Mouse (Mus musculus) liver, embryonic 15.5 days (tissue): ENCODE results near the gene Tbrg4. TPM values are rescaled to one million over a fixed set of nuclear protein-coding genes. Genes with fewer than 3 reads are reported as not detected.
"Not testable (repeated sequence)": the region's sequence is repeated elsewhere in the genome, so short reads cannot be mapped to it uniquely, and the experiment has no call there.

ENCODE experiments used
- ATAC-seq: fragments of 200-750 bp; cut with Nextera tagmentation; 2 replicates; pipeline ENCODE4 v1.8.0; 2017; ENCODE audit warnings: moderate number of reproducible peaks, mild to moderate bottlenecking, moderate library complexity; ENCODE audit not compliant: insufficient read depth
- H3K27ac ChIP-seq: fragments of 300-500 bp; sonication (generic); replicated peaks from 2 replicates; pipeline ENCODE4 v1.5.1; 2015; ENCODE audit warnings: mild to moderate bottlenecking, inconsistent platforms
- H3K27me3 ChIP-seq: fragments of 300-500 bp; sonication (generic); 2 replicates; pipeline ENCODE4 v1.6.1; 2015; ENCODE audit warnings: mild to moderate bottlenecking, inconsistent platforms
- H3K36me3 ChIP-seq: fragments of 300-500 bp; sonication (generic); replicated peaks from 2 replicates; pipeline ENCODE4 v1.6.1; 2015; ENCODE audit warnings: moderate library complexity, mild to moderate bottlenecking, inconsistent platforms
- H3K4me1 ChIP-seq: fragments of 300-500 bp; sonication (generic); replicated peaks from 2 replicates; pipeline ENCODE4 v1.6.1; 2015; ENCODE audit warnings: inconsistent platforms
- H3K4me2 ChIP-seq: fragments of 300-500 bp; sonication (generic); 2 replicates; pipeline ENCODE4 v1.6.1; 2015; ENCODE audit warnings: moderate library complexity, mild to moderate bottlenecking, inconsistent platforms
- H3K4me3 ChIP-seq: fragments of 300-500 bp; sonication (generic); replicated peaks from 2 replicates; pipeline ENCODE4 v1.5.1; 2015; ENCODE audit warnings: mild to moderate bottlenecking, inconsistent platforms
- H3K9ac ChIP-seq: fragments of 300-500 bp; sonication (generic); 2 replicates; pipeline ENCODE4 v1.6.1; 2015; ENCODE audit warnings: moderate library complexity, mild to moderate bottlenecking, inconsistent platforms
- H3K9me3 ChIP-seq: fragments of 300-500 bp; sonication (generic); replicated peaks from 2 replicates; pipeline ENCODE4 v1.6.1; 2016; ENCODE audit warnings: inconsistent platforms
- WGBS: fragments of 180-500 bp; shearing (Covaris S2); methylation state at CpG from one replicate; pipeline ENCODE4 v1.1.7; 2015; ENCODE audit warnings: mixed read lengths; ENCODE audit not compliant: insufficient replicate concordance; 5-methylcytosine and 5-hydroxymethylcytosine counted together
- polyA plus RNA-seq: library from polyadenylated mRNA; unstranded; fragments of >200 nt; fragmentation: Nextera tagmentation; extraction: Ambion mirVana; gene quantifications from 2 replicates; pipeline ENCODE4 v1.2.1, GENCODE M21; 2015

Gene Tbrg4
- 31.0 and 33.3 TPM in 2 replicates for polyA plus RNA-seq

DNA sequence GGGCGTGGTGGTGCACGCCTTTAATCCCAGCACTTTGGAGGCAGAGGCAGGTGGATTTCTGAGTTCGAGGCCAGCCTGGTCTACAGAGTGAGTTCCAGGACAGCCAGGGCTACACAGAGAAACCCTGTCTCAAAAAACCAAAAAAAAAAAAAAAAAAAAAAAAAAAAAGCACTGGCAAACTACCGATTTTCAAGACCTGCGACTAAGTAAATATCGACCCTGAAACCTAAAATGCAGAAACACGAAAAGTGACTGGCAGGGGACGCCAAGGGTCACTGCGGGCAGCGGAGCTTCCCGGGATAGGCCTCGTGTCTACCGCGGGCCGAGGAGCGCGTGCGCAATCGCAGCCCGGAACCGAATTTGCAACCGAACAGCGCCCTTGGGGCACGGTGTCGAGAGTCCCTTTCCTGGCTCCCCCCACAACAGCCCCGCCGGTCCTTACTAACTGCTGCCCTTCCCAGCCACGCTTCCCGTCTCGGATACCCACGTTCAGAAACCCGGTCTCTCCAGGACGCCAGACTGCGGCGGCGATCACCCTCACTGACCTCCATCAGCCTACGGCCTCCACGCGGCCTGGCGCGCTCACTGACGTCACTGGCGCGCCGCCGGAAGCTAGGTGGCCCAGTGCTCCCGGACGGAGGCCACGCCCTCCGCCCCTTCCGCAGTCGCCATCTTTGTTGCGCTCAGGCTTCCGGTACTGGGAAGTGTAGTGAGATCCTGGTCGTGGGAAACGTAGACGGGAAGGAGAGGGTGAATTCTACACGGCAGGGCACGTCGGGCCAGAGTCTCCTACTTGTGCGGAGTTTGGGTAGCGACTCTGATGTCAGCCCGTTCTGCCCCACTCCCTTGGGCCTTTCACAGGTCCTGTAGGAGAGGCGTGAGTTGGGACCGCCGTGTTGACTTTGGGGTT lies at the start of gene Tbrg4:
Gene Tbrg4, minus strand, starts transcription at position 590 of the 910 bp plus-strand sequence.
- Histone ChIP-seq H3K9ac (peak within 1 kb of the TSS; percentile 71), H3K4me2 (peak within 1 kb of the TSS; percentile 88), H3K4me1 (peaks cover 61% of the 10 kb centered on the region), H3K27ac (peak within 1 kb of the TSS; percentile 91), H3K4me3 (peak within 1 kb of the TSS; percentile 88), H3K27me3 (no peaks in the 10 kb centered on the region), H3K36me3 (peaks cover 36% of the 10 kb centered on the region), H3K9me3 (no peaks in the 10 kb centered on the region)
- peak; percentile 89 for ATAC-seq
- under 1% methylated on average over 66 of the region's 66 CpGs for WGBS

DNA sequence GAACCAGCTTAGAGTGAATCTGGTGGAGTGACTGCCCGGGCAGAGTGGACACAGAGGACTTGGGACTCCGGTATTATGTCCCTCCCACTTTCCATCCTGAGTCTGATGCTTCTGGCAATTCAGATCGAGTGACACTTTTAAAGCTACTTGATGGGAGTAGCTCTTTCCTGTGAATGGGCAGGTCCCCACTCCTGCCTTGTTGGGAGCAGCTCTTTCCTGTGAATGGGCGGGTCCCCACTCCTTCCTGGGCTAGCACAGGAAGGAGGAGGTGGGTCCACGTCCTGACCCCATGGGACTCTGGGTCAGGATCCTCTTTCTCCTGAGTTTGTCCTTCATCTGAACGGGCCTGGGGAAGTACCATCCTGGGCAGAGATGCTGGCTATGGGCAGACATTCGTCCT lies 49.5 kb upstream of the Tbrg4 start:
- Histone ChIP-seq H3K36me3 (no peaks in the 10 kb centered on the region), H3K27ac (no peak overlapping the region), H3K27me3 (no peaks in the 10 kb centered on the region), H3K4me1 (peaks cover 7% of the 10 kb centered on the region; the same call in 1 of the 2 replicates), H3K4me2 (no peak overlapping the region), H3K9ac (no peak overlapping the region), H3K9me3 (no peaks in the 10 kb centered on the region), H3K4me3 (no peak overlapping the region)
- ATAC-seq = no peak
- whole genome bisulfite sequencing = 28% methylated on average over 7 of the region's 7 CpGs

DNA sequence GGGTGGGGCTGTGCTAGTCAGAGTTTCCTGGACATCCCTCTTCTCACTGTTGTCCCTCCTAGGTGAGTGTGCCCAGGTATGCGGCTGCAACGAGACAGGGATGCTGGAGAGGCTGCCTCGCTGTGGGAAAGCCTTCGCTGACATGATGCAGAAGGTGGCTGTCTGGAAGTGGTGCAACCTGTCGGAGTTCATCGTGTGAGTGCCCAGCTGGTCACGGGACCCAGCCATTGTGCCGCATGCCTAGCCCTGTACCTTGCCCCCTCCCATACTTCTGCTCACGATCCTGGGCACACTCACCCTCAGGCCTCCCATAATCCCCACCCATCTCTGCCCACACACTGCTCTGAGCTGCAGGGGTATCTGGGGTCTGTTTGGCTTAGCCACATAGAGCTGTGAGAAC lies 48.8 kb upstream of the Tbrg4 start:
- no peak overlapping the region for H3K4me3 ChIP-seq
- no peak overlapping the region for H3K4me2 ChIP-seq
- H3K27me3 ChIP-seq = no peaks in the 10 kb centered on the region
- WGBS = 70% methylated on average over 9 of the region's 9 CpGs
- no peak overlapping the region for H3K9ac ChIP-seq
- H3K9me3 ChIP-seq = no peaks in the 10 kb centered on the region
- H3K4me1 ChIP-seq = 0 out of 2 replicates have a peak, but pooled peaks cover under 1% of the 10 kb centered on the region
- no peak for ATAC-seq
- H3K27ac ChIP-seq = no peak overlapping the region
- H3K36me3 ChIP-seq = no peaks in the 10 kb centered on the region

- Histone ChIP-seq H3K9me3 (no peaks in the 10 kb centered on the region), H3K9ac (no peak overlapping the region), H3K4me1 (no peaks in the 10 kb centered on the region), H3K4me3 (no peak overlapping the region), H3K27me3 (no peaks in the 10 kb centered on the region), H3K27ac (no peak overlapping the region), H3K4me2 (no peak overlapping the region), H3K36me3 (no peaks in the 10 kb centered on the region)
- WGBS = 53% methylated on average over 4 of the region's 4 CpGs
- no peak for ATAC-seq
Observed at GRCm38 (mm10) chr11:6670826-6671225, 45.0 kb upstream of the Tbrg4 start.

- H3K4me3 ChIP-seq = no peak overlapping the region
- H3K4me1 ChIP-seq = no peaks in the 10 kb centered on the region
Observed at GRCm38 (mm10) chr11:6670044-6670443, 44.2 kb upstream of the Tbrg4 start.

DNA sequence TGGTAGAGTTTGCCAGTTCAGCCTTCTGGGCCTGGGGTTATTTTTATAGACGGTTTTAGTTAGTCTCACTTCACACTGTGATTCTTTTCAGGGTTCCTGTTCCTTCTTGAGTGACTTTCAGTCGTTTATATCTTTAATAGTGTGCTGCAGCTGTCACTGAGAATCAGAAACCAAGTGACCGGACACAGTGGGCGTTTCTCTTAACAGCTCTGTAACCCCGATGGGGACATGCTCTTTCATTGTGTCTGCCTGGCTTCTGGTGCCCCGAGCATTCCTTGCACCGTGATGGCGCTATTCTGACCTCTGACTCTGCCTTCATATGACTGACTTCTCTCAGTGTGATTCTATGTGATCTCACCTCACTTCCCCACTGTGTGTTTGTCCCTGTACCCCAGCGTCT lies 43.2 kb upstream of the Tbrg4 start:
- no peaks in the 10 kb centered on the region for H3K27me3 ChIP-seq
- no peaks in the 10 kb centered on the region for H3K4me1 ChIP-seq
- no peak overlapping the region for H3K27ac ChIP-seq
- WGBS = 57% methylated on average over 9 of the region's 9 CpGs
- H3K4me3 ChIP-seq = no peak overlapping the region
- H3K9me3 ChIP-seq = no peaks in the 10 kb centered on the region
- ATAC-seq = no peak
- H3K4me2 ChIP-seq = no peak overlapping the region
- no peaks in the 10 kb centered on the region for H3K36me3 ChIP-seq
- no peak overlapping the region for H3K9ac ChIP-seq

More at GRCm38 (mm10) chr11:6670044-6670443, 44.2 kb upstream of the Tbrg4 start:
- 40% methylated on average over 2 of the region's 2 CpGs for WGBS
- H3K36me3 ChIP-seq = no peaks in the 10 kb centered on the region
- H3K4me2 ChIP-seq = no peak overlapping the region
- no peaks in the 10 kb centered on the region for H3K27me3 ChIP-seq
- ATAC-seq = no peak
- H3K9ac ChIP-seq = no peak overlapping the region
- H3K27ac ChIP-seq = no peak overlapping the region
- H3K9me3 ChIP-seq = no peaks in the 10 kb centered on the region

DNA sequence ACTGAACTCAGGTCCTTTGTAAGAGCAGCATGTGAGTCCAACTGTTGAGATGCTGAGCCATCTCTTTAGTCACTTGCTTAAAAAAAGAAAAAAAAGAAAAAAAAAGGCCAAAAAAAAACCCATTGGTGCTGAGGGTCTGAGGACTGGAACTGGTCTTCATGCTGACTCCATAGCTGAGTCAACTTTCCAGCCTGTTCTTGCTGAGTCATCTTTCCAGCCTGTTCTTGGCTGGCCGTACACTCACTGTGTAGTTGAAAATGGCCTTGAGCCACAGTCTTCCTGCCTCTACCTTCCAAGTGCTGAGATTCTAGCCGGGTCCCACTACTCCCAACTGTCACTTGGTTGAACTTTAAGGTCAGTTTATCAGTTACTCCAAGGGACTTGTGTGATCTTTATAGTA lies 40.8 kb upstream of the Tbrg4 start:
- H3K9ac ChIP-seq = no peak overlapping the region
- H3K4me2 ChIP-seq = no peak overlapping the region
- H3K36me3 ChIP-seq = no peaks in the 10 kb centered on the region
- no peak overlapping the region for H3K4me3 ChIP-seq
- no peak overlapping the region for H3K27ac ChIP-seq
- no peaks in the 10 kb centered on the region for H3K27me3 ChIP-seq
- no peaks in the 10 kb centered on the region for H3K9me3 ChIP-seq
- H3K4me1 ChIP-seq = no peaks in the 10 kb centered on the region
- 53% methylated on average over 2 of the region's 2 CpGs for WGBS
- no peak for ATAC-seq

DNA sequence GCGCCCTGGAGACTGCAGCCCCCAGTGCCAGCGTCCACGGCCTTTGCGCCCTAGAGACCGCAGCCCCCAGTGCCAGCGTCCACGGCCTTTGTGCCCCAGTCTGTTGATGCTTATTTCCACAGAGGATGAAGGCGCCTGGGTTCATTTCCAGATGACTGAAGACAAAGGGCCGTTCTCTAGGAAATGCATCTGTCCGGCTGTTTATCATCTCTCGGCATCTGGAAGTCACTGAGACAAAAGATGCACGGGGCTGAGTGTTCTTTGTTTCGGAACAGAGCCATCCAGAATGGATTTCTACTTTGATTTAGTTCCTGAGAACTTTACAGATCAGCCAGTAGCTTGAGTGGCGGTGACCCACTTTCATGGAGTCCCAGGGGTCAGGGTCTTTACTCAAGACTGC lies 35.3 kb upstream of the Tbrg4 start:
- no peaks in the 10 kb centered on the region for H3K9me3 ChIP-seq
- H3K36me3 ChIP-seq = no peaks in the 10 kb centered on the region
- no peak overlapping the region for H3K4me2 ChIP-seq
- no peak overlapping the region for H3K4me3 ChIP-seq
- peaks cover 3% of the 10 kb centered on the region; the same call in 1 of the 2 replicates for H3K4me1 ChIP-seq
- 61% methylated on average over 14 of the region's 14 CpGs for WGBS
- ATAC-seq = no peak
- H3K27ac ChIP-seq = no peak overlapping the region
- H3K27me3 ChIP-seq = peaks cover 21% of the 10 kb centered on the region; the same call in 1 of the 2 replicates
- no peak overlapping the region for H3K9ac ChIP-seq

DNA sequence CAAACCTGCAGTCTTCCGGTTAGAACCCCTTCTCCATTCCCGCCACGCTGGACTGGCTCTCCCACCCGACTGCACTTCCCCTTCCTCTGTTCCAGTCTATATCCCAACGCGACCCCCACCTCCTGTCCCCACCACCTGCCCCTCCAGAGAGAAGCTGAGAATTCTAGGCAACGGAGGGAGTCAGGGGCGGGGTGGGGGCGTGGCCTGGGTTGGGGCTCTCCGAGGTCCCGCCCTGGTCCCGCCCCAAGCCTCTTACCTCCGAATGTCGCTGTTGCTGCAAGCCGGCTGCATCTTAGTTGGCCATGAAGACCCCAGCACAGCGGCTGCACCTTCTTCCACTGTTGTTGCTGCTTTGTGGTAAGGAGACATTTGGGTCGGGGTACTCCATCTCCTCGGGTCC lies 32.4 kb upstream of the Tbrg4 start, which contains the start of gene Ramp3:
Gene Ramp3, plus strand, starts transcription at position 251 of the 400 bp plus-strand sequence.
- Histone ChIP-seq H3K9ac (no peak within 1 kb of the TSS), H3K9me3 (no peaks in the 10 kb centered on the region), H3K4me2 (peak within 1 kb of the TSS; percentile 59), H3K27ac (no peak within 1 kb of the TSS), H3K4me1 (peaks cover 3% of the 10 kb centered on the region; the same call in 1 of the 2 replicates), H3K36me3 (no peaks in the 10 kb centered on the region), H3K4me3 (peak within 1 kb of the TSS; percentile 28), H3K27me3 (peaks cover 23% of the 10 kb centered on the region; the same call in 1 of the 2 replicates)
- peak; percentile 34; the same call in 1 of the 2 replicates for ATAC-seq
- WGBS = under 1% methylated on average over 18 of the region's 18 CpGs

DNA sequence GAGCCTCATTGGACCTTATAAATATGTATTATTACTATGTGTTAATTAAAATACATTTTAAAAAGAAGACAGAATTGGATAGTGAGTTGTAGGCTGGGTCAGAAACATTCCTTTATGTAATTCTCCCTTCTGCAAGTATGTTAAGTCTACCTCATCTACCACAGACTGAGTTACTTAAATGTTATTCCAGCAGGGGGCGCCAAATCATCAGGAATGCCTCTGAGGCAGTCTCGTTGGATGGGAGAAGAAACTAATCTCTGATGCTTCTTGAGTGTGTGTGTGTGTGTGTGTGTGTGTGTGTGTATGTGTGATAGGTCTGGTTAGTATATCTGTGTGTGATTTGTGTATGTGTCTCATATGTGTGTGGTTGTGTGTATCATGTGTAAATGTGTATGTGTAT lies 29.0 kb upstream of the Tbrg4 start:
- WGBS = 0% methylated on average over 2 of the region's 2 CpGs

DNA sequence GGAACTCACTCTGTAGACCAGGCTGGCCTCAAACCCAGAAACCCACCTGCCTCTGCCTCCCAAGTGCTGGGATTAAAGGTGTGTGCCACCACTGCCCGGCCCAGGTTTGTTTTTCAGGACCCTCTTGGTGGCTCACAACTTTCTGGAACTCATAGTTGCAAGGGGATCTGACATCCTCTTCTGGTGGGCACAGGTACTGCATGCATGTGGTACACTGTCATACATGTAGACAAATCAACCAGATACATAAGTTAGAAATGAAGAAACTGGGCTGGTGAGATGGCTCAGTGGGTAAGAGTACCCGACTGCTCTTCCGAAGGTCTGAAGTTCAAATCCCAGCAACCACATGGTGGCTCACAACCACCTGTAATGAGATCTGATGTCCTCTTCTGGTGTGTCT lies 27.1 kb upstream of the Tbrg4 start:
- WGBS = 58% methylated on average over 3 of the region's 3 CpGs
- not testable (repeated sequence) for H3K4me3 ChIP-seq, H3K4me1 ChIP-seq, H3K9me3 ChIP-seq, ATAC-seq, H3K4me2 ChIP-seq, H3K9ac ChIP-seq, H3K36me3 ChIP-seq, H3K27ac ChIP-seq
- peaks cover 17% of the 10 kb centered on the region; the same call in 1 of the 2 replicates for H3K27me3 ChIP-seq

More for the DNA sequence above, 29.0 kb upstream of the Tbrg4 start:
- no peak overlapping the region for H3K4me2 ChIP-seq
- H3K9ac ChIP-seq = no peak overlapping the region
- peaks cover 26% of the 10 kb centered on the region; the same call in 1 of the 2 replicates for H3K27me3 ChIP-seq
- ATAC-seq = no peak
- H3K4me1 ChIP-seq = peaks cover 3% of the 10 kb centered on the region; the same call in 1 of the 2 replicates
- no peak overlapping the region for H3K27ac ChIP-seq
- no peaks in the 10 kb centered on the region for H3K36me3 ChIP-seq
- no peak overlapping the region for H3K4me3 ChIP-seq
- H3K9me3 ChIP-seq = no peaks in the 10 kb centered on the region
